Mouse (Mus musculus) thymus, postnatal 0 days (tissue): ENCODE measurements at regions not wholly inside any gene's neighbourhood (a gene's known extent, or its start where the extent isn't known, plus 50 kb on each side); places are given as distances from the start of the nearest gene placed in this dataset.

ENCODE experiments used
- DNase-seq: peaks from one replicate; pipeline ENCODE4 v3.0.0-alpha.2; 2015; ENCODE audit warnings: low spot score

DNA sequence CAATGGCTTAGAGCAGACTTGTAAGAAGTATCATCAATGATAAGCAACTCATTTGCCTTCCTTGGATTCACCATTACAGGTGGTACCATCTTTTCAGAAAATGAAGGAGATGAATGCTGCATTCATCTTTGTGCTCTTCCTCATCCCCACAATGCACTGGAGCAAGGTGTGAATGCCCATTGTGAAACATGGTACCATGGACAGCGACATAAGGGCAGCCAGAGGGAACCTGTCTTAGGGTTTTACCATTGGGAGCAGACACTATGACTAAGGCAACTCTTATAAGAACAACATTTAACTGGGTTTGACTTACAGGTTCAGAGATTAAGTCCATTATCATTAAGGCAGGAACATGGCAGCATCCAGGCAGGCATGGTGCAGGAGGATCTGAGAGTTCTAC lies 60.1 kb upstream of the Kcnj6 start:
- DNase-seq = no peak

- no peak for DNase-seq
Observed at GRCm38 (mm10) chr16:95064423-95064822, 66.9 kb upstream of the Kcnj6 start.

GRCm38 (mm10) chr16:95066687-95067086 lies 69.2 kb upstream of the Kcnj6 start:
- no peak for DNase-seq

- DNase-seq = no peak
Observed at GRCm38 (mm10) chr16:95092471-95093221, 95.1 kb upstream of the Kcnj6 start.

- no peak for DNase-seq
Observed at GRCm38 (mm10) chr16:95093753-95094152, 96.3 kb upstream of the Kcnj6 start.

DNA sequence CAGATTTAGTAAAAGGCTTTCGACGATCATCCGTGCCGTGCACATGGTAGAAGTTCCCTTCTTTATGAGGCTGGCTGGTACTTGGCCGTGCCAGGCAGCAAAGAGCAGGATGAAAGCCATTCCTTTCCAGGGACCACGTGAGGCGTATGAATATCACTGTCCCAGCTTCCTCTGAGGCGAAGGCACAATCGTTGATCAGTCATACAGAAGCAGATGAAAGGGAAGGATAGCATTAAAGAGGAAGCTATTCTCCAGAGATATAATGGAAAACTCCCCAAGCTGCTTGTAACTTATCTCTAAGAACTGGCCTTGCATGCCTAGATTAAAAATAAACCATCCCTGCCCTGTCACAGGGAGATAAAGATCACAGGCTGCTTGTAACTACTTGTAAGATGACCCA lies 103.5 kb upstream of the Kcnj6 start:
- DNase-seq = no peak

- DNase-seq = no peak
Observed at GRCm38 (mm10) chr16:95117531-95117930, 120.0 kb upstream of the Kcnj6 start.

DNA sequence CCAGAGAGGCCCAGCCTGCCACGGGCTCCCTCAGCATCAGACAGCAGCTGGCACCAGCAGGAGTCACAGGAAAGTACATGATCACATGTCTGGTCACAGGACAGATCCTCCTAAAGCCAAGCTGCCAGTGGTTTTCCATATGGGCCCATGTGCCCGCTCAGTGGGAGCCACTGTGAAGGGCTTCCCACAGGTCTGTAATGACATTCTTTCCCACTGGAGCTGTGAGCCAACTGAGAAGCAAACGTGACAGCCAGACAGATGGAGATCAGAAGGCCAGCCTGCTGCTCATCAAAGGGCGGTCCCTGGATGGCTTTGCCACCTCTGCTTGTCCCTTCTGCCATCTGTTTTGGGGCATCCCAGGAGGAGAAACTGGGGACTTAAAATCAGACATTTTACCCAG lies 121.8 kb upstream of the Kcnj6 start:
- DNase-seq = no peak

- no peak for DNase-seq
Observed at GRCm38 (mm10) chr16:95122048-95122447, 124.5 kb upstream of the Kcnj6 start.

DNA sequence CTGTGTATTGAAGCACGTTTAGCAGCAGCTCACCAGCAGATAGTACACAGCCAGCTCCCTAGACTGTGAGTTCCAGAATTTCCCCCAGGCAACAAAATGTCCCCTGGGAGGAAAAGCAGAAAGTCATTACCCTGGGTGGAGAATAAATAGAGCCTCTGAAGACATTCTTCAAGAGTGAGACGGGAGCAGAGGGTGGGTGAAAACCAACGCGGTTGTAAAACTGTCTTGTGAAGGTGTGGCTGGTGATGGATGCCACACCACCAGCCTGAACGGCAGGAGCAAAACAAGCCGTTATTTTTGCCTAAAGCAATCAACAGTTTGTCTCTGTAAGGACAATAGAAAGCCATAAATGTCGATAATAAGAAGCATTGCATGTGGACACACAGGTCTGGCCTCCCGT lies 129.7 kb upstream of the Kcnj15 start:
- DNase-seq = no peak

DNA sequence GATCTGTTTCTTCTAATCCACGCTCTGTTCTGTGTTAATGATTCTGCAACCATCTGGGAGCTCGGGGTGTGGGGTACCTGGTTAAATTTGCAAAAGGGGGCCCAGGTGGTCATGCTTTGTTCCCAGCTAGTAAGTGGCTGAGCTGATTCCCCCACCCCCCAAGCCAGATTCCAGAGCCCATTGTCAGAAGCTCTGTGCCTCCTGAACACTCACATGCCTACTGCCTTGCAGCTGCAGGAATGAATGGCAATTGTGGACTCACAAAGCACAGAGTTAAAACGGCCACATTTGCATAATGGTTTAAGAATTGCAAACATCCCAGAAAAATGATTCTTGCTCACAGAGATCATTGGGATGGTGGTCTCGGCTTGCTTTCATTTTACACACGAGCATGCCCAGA lies 125.5 kb upstream of the Kcnj15 start:
- no peak for DNase-seq

GRCm38 (mm10) chr16:95138809-95139208 lies 118.5 kb upstream of the Kcnj15 start:
- no peak for DNase-seq

- no peak for DNase-seq
Observed at GRCm38 (mm10) chr16:95141510-95142394, 115.6 kb upstream of the Kcnj15 start.

GRCm38 (mm10) chr16:95150499-95150898 lies 106.9 kb upstream of the Kcnj15 start:
- no peak for DNase-seq

DNA sequence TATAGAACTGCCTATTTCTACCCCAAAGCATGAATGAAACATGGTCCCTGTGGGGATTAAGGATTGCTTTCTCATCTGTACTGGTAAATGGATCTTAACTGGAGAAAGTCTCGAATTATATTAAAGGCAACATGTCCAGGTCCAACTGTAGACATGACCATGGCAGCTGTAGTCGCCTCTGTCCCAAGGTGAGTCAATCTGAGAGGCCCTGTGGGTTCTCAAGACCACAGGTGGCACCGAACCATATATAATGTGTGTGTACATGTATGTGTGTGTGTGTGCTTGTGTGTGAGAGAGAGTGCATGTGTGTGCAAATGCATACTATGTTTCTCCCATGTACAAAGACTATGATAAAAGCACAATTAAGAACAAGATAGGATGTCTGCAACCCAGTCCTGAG lies 105.9 kb upstream of the Kcnj15 start:
- DNase-seq = no peak

GRCm38 (mm10) chr16:95151914-95152313 lies 105.4 kb upstream of the Kcnj15 start:
- no peak for DNase-seq

- no peak for DNase-seq
Observed at GRCm38 (mm10) chr16:95152742-95153383, 104.5 kb upstream of the Kcnj15 start.

DNA sequence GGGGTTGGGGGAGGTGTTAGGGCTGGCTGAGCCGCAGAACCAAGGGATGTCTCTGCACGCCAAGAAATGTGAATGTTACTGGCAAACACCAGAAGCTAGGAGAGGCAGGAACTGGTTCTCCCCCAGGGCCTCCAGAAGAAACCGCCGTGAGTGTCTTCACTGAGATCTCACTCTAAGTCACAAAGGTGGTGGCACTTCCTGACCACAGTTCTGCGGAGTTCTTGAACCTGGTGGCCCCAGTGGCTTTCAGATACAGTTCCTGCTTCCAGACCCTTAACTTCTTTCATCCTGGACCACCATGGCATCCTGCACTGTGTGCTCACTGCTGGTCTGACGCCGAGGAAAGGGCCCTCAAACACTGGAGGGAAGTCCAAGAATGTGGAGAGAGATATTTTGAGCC lies 89.0 kb upstream of the Kcnj15 start:
- DNase-seq = peak; percentile 39

DNA sequence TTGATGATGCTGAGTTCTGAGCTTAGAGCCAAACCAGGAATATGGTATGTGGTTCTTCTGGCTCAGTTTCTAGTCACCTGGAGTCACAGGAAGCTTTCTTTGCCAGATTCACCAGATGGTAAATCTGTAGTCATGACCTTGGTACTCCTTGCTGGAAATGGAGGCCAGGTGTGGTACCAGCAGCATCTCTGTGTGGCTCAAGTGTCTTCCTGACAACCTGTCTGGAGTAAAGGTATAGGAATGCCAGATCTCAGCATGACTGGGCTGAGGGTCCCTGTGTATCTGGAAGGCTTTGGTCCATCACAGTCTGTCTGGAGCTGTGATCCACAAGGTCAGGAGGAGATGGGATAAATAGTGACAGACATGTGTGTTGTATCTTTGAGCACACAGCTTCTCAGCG lies 88.0 kb upstream of the Kcnj15 start:
- no peak for DNase-seq

- DNase-seq = no peak
Observed at GRCm38 (mm10) chr16:95180562-95180961, 76.8 kb upstream of the Kcnj15 start.

DNA sequence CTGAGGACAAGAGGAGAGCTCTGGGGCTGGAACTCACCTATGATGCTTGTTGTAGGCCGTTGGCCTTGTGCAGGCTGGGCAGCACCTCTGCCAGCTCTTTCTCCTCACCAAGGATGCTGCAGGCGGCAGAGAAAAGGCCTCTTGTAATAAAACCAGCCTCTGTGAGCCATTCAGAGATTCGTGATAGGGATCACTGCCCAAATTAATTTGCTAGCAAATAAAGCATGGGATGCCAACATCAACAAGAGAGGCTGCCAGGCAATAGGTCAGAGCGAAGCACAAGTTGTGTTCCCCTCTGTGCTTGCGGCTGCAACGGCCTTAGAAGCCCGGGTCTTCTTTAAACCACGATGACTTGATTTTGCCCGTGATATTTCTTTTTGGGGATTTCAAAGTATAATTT lies 72.0 kb upstream of the Kcnj15 start:
- no peak for DNase-seq

DNA sequence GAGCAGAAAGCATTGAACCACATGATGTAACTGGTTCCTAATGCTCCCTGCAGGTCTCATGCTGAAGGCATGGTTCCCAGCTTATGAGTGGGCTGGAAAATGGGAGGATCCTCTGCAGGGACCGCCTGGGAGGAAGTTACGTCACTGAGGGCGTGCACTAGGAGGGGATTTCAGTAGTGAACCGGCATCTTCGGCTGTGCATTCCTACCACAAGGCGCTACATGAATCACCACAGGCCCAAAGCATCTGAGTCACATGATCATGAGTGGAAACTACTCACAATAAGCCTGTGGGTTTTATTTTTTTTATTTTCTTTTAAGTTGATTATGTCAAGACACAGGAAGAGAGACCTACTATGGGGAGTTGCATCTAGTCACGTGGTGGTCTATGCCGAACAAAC lies 68.2 kb upstream of the Kcnj15 start:
- DNase-seq = no peak
